ENCODE assay signal across 19 mouse cellular contexts in the genomic region with DNA sequence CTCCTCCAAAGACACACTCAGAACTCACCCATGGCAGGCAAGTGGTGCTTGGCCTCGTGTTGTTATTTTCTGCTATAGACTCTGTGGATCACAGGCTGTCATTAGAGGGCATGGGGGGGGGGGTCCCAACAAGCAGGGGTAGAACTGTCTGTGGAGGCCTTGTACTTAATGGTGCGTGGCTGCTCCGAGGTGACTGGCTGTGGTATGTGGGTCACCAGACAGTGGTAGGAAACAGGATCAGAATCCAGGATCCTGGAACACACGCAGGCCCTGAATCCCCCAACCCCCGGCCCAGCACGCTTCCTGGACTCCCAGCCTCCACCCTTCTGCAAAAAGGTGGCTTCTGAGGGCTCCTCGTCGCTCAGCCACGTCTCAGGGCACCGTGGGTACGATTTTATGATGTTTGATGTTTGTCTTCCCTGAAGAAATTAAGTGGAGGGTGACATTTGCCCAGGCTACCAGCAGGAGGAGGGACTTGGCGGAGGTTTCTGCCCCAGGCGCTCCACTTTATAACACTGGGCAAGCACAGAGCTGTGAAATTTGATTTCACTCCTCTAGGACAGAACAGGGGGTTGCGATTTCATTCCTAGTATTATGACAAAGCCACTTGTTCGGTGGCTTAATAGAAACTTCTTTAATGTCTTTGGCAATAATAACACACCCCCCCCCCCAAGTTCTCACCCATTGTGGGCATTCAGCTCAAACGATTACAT. TPM values are rescaled to one million over a fixed set of nuclear protein-coding genes. Genes with fewer than 3 reads are reported as not detected.
DNase-seq lines count a peak whose midpoint lies in the region; ATAC-seq and TF ChIP-seq lines count a peak whose summit lies in the region.
"Had no signal": no experiment of that assay in that cellular context is flagged by ENCODE, and none has a peak within 500 bp of the region (broad histone marks: within the 10 kb centered on the region; RNA-seq: fewer than 3 reads in every experiment).

No protein-coding gene starts in this region.

- no peaks in the 10 kb centered on the region for H3K9me3 ChIP-seq in forebrain, postnatal 0 days (ENCODE audit: low read length)
- H3K9me3 ChIP-seq: heart, embryonic 15.5 days had no signal

- no peak overlapping the region for H3K4me2 ChIP-seq in forebrain, postnatal 0 days (ENCODE audit: low read depth)
- H3K4me2 ChIP-seq: heart, embryonic 15.5 days; hindbrain, embryonic 14.5 days had no signal

- peak; percentile 42 for TF ChIP-seq CTCF in layer of hippocampus, adult 2 months (conservative IDR thresholded peaks at IDR 0.05)
- peak; percentile 23; the same call in 1 of the 2 replicates for TF ChIP-seq CTCF in kidney, adult 2 months (conservative IDR thresholded peaks at IDR 0.05; ENCODE audit: insufficient read depth, insufficient read length, low read depth, low read length)
- TF ChIP-seq CTCF in small intestine, adult 2 months (IDR thresholded peaks at IDR 0.05; ENCODE audit: extremely low read depth, insufficient read length, insufficient replicate concordance, low read depth, low read length), result peak; percentile 53; the same call in 1 of the 2 replicates
- TF ChIP-seq CTCF in forebrain, postnatal 0 days (IDR thresholded peaks at IDR 0.05; ENCODE audit: low read depth), result no peak

- DNase-seq in layer of hippocampus, adult 2 months (ENCODE audit: low spot score in 2 of 2), result no peak
- no peak for DNase-seq in layer of hippocampus, postnatal 36 days
- peak; percentile 70 for DNase-seq in kidney, adult 2 months
- no peak for DNase-seq in forebrain, postnatal 0 days
- no peak for DNase-seq in spleen, adult 12 weeks (ENCODE audit: low spot score)
- DNase-seq: adrenal gland, postnatal 25 days; right cerebral cortex, adult 18-20 months had no signal

- H3K9ac ChIP-seq in forebrain, postnatal 0 days, result no peak overlapping the region
- H3K9ac ChIP-seq: heart, embryonic 15.5 days; hindbrain, embryonic 14.5 days; liver, embryonic 14.5 days had no signal

- TF ChIP-seq POLR2A in kidney, adult 2 months (IDR thresholded peaks at IDR 0.05; ENCODE audit: low read depth, low read length), result no peak
- no peak for TF ChIP-seq POLR2A in small intestine, adult 2 months (IDR thresholded peaks at IDR 0.05; ENCODE audit: low read depth, low read length)

- H3K36me3 ChIP-seq in kidney, adult 2 months (ENCODE audit: control insufficient read depth, insufficient read depth, low read length), result no peaks in the 10 kb centered on the region
- peaks cover 18% of the 10 kb centered on the region for H3K36me3 ChIP-seq in small intestine, adult 2 months (ENCODE audit: control insufficient read depth, insufficient read depth, low read length)
- H3K36me3 ChIP-seq in forebrain, postnatal 0 days (ENCODE audit: insufficient read depth), result peaks cover 40% of the 10 kb centered on the region

- no peaks in the 10 kb centered on the region for H3K27me3 ChIP-seq in kidney, adult 2 months (replicated peaks; ENCODE audit: control insufficient read depth, insufficient read depth, low read length)
- no peaks in the 10 kb centered on the region for H3K27me3 ChIP-seq in small intestine, adult 2 months (ENCODE audit: control insufficient read depth, insufficient read depth, low read length)
- no peaks in the 10 kb centered on the region for H3K27me3 ChIP-seq in forebrain, postnatal 0 days (ENCODE audit: insufficient read depth, low read length)
- H3K27me3 ChIP-seq: Patski had no signal

- H3K27ac ChIP-seq in layer of hippocampus, adult 2 months, result no peak overlapping the region
- peak overlapping the region; percentile 73 for H3K27ac ChIP-seq in brown adipose tissue, adult 24 weeks (replicated peaks; ENCODE audit: low read depth, low read length)
- H3K27ac ChIP-seq in kidney, adult 2 months (ENCODE audit: insufficient read depth, low read depth, low read length), result peak overlapping the region; percentile 65
- H3K27ac ChIP-seq in small intestine, adult 2 months (ENCODE audit: insufficient read depth, low read depth, low read length), result peak overlapping the region; percentile 91
- no peak overlapping the region for H3K27ac ChIP-seq in forebrain, postnatal 0 days (ENCODE audit: low read depth, low read length)
- H3K27ac ChIP-seq: heart, embryonic 15.5 days; hindbrain, embryonic 14.5 days; liver, embryonic 14.5 days; macrophage had no signal

- peaks cover 8% of the 10 kb centered on the region; the same call in 1 of the 2 replicates for H3K4me1 ChIP-seq in brown adipose tissue, adult 24 weeks (ENCODE audit: control insufficient read depth, insufficient read depth, insufficient read length, low read length)
- peaks cover 7% of the 10 kb centered on the region for H3K4me1 ChIP-seq in kidney, adult 2 months (ENCODE audit: control insufficient read depth, insufficient read depth, low read length)
- peaks cover 24% of the 10 kb centered on the region for H3K4me1 ChIP-seq in small intestine, adult 2 months (ENCODE audit: control insufficient read depth, insufficient read depth, insufficient read length, low read length)
- H3K4me1 ChIP-seq in forebrain, postnatal 0 days (ENCODE audit: insufficient read depth), result no peaks in the 10 kb centered on the region

- 43% methylated on average over 16 of the region's 16 CpGs for WGBS in kidney, adult 2 months
- 36% methylated on average over 16 of the region's 16 CpGs for WGBS in small intestine, adult 2 months
- WGBS in forebrain, postnatal 0 days, result 82% methylated on average over 16 of the region's 16 CpGs

- no peak overlapping the region for H3K4me3 ChIP-seq in layer of hippocampus, adult 2 months
- H3K4me3 ChIP-seq in brown adipose tissue, adult 24 weeks (ENCODE audit: insufficient read depth, low read depth, low read length), result no peak overlapping the region
- no peak overlapping the region for H3K4me3 ChIP-seq in kidney, adult 2 months (ENCODE audit: insufficient read depth, low read depth, low read length)
- peak overlapping the region; percentile 30 for H3K4me3 ChIP-seq in small intestine, adult 2 months (ENCODE audit: low read depth, low read length)
- H3K4me3 ChIP-seq in forebrain, postnatal 0 days (ENCODE audit: low read depth, low read length), result no peak overlapping the region
- H3K4me3 ChIP-seq: heart, embryonic 15.5 days had no signal

- ATAC-seq in forebrain, postnatal 0 days, result no peak
- ATAC-seq: Patski had no signal

RNA-seq across cellular contexts. Expression of a gene that starts 8.0 kb away (rescaled TPM):
- 100 to 1,000 TPM; 162 to 171 TPM for total RNA-seq in layer of hippocampus, adult 2 months (2021)
- 100 to 1,000 TPM; 179 to 185 TPM for total RNA-seq in layer of hippocampus, postnatal 36 days (2021)
- polyA plus RNA-seq in brown adipose tissue, adult 24 weeks (2012; ENCODE audit: insufficient read depth, insufficient read length, missing spikeins), result 14.9 and 20.4 TPM in 2 replicates
- polyA plus RNA-seq in kidney, adult 2 months (2012; rRNA removed), result 29.5 and 34.2 TPM in 2 replicates
- polyA plus RNA-seq in small intestine, adult 2 months (2012; rRNA removed), result 57.8 and 234 TPM in 2 replicates
- 188 and 200 TPM in 2 replicates for total RNA-seq in forebrain, postnatal 0 days (2014; rRNA removed)
- polyA plus RNA-seq in forebrain, postnatal 0 days (2015; fragmentation: Nextera tagmentation; extraction: Ambion mirVana), result 114 and 128 TPM in 2 replicates

RNA-seq across cellular contexts. Expression of a gene that starts 17.8 kb away (rescaled TPM):
- total RNA-seq in layer of hippocampus, adult 2 months (2021), result 10 to 100 TPM; 74.3 to 76.8 TPM
- total RNA-seq in layer of hippocampus, postnatal 36 days (2021), result 10 to 100 TPM; 68.6 to 76.3 TPM
- polyA plus RNA-seq in brown adipose tissue, adult 24 weeks (2012; ENCODE audit: insufficient read depth, insufficient read length, missing spikeins), result 250 and 278 TPM in 2 replicates
- polyA plus RNA-seq in kidney, adult 2 months (2012; rRNA removed), result 114 and 125 TPM in 2 replicates
- 58.8 and 104 TPM in 2 replicates for polyA plus RNA-seq in small intestine, adult 2 months (2012; rRNA removed)
- total RNA-seq in forebrain, postnatal 0 days (2014; rRNA removed), result 108 and 109 TPM in 2 replicates
- polyA plus RNA-seq in forebrain, postnatal 0 days (2015; fragmentation: Nextera tagmentation; extraction: Ambion mirVana), result 85.7 and 91.1 TPM in 2 replicates

RNA-seq across cellular contexts. Expression of a gene that starts 19.0 kb away (rescaled TPM):
- not detected for total RNA-seq in layer of hippocampus, adult 2 months (2021)
- not detected for total RNA-seq in layer of hippocampus, postnatal 36 days (2021)
- polyA plus RNA-seq in brown adipose tissue, adult 24 weeks (2012; ENCODE audit: insufficient read depth, insufficient read length, missing spikeins), result not detected in 2 replicates
- polyA plus RNA-seq in kidney, adult 2 months (2012; rRNA removed), result not detected in 2 replicates
- polyA plus RNA-seq in small intestine, adult 2 months (2012; rRNA removed), result 0.32 and 2.0 TPM in 2 replicates
- total RNA-seq in forebrain, postnatal 0 days (2014; rRNA removed), result not detected in 2 replicates
- polyA plus RNA-seq in forebrain, postnatal 0 days (2015; fragmentation: Nextera tagmentation; extraction: Ambion mirVana), result not detected in 2 replicates
- total RNA-seq: adrenal gland, postnatal 25 days; gastrocnemius, adult 8-10 months; left cerebral cortex, postnatal 36 days; monocyte, adult 5-6 weeks; neutrophil, adult 5-6 weeks had no signal
- polyA plus RNA-seq: heart, embryonic 15.5 days; hindbrain, embryonic 14.5 days; macrophage; Patski; urinary bladder, adult 2 months had no signal

RNA-seq across cellular contexts. Expression of a gene that starts 44.0 kb away (rescaled TPM):
- 10 to 100 TPM; 11.5 to 12.8 TPM for total RNA-seq in layer of hippocampus, adult 2 months (2021)
- total RNA-seq in layer of hippocampus, postnatal 36 days (2021), result 10 to 100 TPM; 11.0 to 13.1 TPM
- 18.1 and 19.7 TPM in 2 replicates for polyA plus RNA-seq in brown adipose tissue, adult 24 weeks (2012; ENCODE audit: insufficient read depth, insufficient read length, missing spikeins)
- 39.1 and 43.0 TPM in 2 replicates for polyA plus RNA-seq in kidney, adult 2 months (2012; rRNA removed)
- polyA plus RNA-seq in small intestine, adult 2 months (2012; rRNA removed), result 4.0 and 6.8 TPM in 2 replicates
- total RNA-seq in forebrain, postnatal 0 days (2014; rRNA removed), result 3.2 and 3.3 TPM in 2 replicates
- 2.4 and 2.8 TPM in 2 replicates for polyA plus RNA-seq in forebrain, postnatal 0 days (2015; fragmentation: Nextera tagmentation; extraction: Ambion mirVana)

Comparison
In these comparisons a context has a peak if more than half of its experiments do, and no peak if none do; other contexts are left out.
1. H3K27ac ChIP-seq: peak in brown adipose tissue, adult 24 weeks (single experiment), kidney, adult 2 months (single experiment) and small intestine, adult 2 months (single experiment); none in layer of hippocampus, adult 2 months (single experiment) and forebrain, postnatal 0 days (single experiment).